8 mouse cellular contexts compared by ENCODE assay signal in genomic region chr8:11497017-11497990, GRCm38 (mm10). TPM values are rescaled to one million over a fixed set of nuclear protein-coding genes. Genes with fewer than 3 reads are reported as not detected.
DNase-seq lines count a peak whose midpoint lies in the region; ATAC-seq lines count a peak whose summit lies in the region.

Gene Naxd, plus strand, starts transcription at chr8:11497506.

- 4% methylated on average over 50 of the region's 73 CpGs for WGBS in embryonic facial prominence, embryonic 14.5 days

- 0 out of 2 replicates have a peak, but pooled peaks cover 2% of the 10 kb centered on the region for H3K36me3 ChIP-seq in embryonic facial prominence, embryonic 14.5 days (ENCODE audit: control insufficient read depth, insufficient read depth, low read length)

- H3K9me3 ChIP-seq in embryonic facial prominence, embryonic 14.5 days (ENCODE audit: control insufficient read depth, low read length), result no peaks in the 10 kb centered on the region

- H3K4me3 ChIP-seq in embryonic facial prominence, embryonic 14.5 days (ENCODE audit: low read depth, low read length), result peak within 1 kb of the TSS; percentile 89

- H3K4me2 ChIP-seq in embryonic facial prominence, embryonic 14.5 days (ENCODE audit: low read depth, low read length), result peak within 1 kb of the TSS; percentile 75

- peaks cover 15% of the 10 kb centered on the region for H3K4me1 ChIP-seq in embryonic facial prominence, embryonic 14.5 days (ENCODE audit: control insufficient read depth, insufficient read depth, low read length)

- peak within 1 kb of the TSS; percentile 86 for H3K9ac ChIP-seq in embryonic facial prominence, embryonic 14.5 days (ENCODE audit: low read depth, low read length)

- peak within 1 kb of the TSS; percentile 59 for H3K27ac ChIP-seq in embryonic facial prominence, embryonic 14.5 days (replicated peaks; ENCODE audit: low read depth, low read length)

- no peaks in the 10 kb centered on the region for H3K27me3 ChIP-seq in embryonic facial prominence, embryonic 14.5 days (replicated peaks; ENCODE audit: control insufficient read depth, insufficient read depth, low read length)

- peak; percentile 98 for ATAC-seq in embryonic facial prominence, embryonic 14.5 days (ENCODE audit: low read depth)
- ATAC-seq in monocyte, adult 5-6 weeks (replicated peaks; ENCODE audit: insufficient number of reproducible peaks, low FRiP score, low TSS enrichment, poor library complexity, severe bottlenecking), result peak; percentile 96

- DNase-seq in 416B (ENCODE audit: low read depth) (peak; percentile 90), liver (peak; percentile 92)
- DNase-seq in adrenal gland, postnatal 4 days (ENCODE audit: low spot score in 2 of 2), result peak; percentile 62 to 80
- peak; percentile 97 for DNase-seq in embryonic facial prominence, embryonic 14.5 days (ENCODE audit: low spot score)
- peak; percentile 88 for DNase-seq in heart, adult 8-10 months (ENCODE audit: low spot score)
- DNase-seq in kidney, adult 9 months, result peak; percentile 92
- DNase-seq in spleen, postnatal 4 days (ENCODE audit: low spot score in 2 of 2), result peak; percentile 85 to 93

RNA-seq across cellular contexts. Expression of gene Naxd, which starts in this region (rescaled TPM):
- total RNA-seq in adrenal gland, postnatal 4 days (2021), result 10 to 100 TPM; 74.2 to 77.2 TPM
- polyA plus RNA-seq in embryonic facial prominence, embryonic 14.5 days (2014; fragmentation: Nextera tagmentation; extraction: Ambion mirVana), result 95.1 and 103 TPM in 2 replicates
- total RNA-seq in heart, adult 8-10 months (2022), result 10 to 100 TPM; 30.7 to 35.3 (median 32.1) TPM
- total RNA-seq in monocyte, adult 5-6 weeks (2017), result 27.9 to 51.1 TPM (median 46.4 TPM) in 3 replicates

Comparison
In these comparisons a context has a peak if more than half of its experiments do, and no peak if none do; other contexts are left out.
1. Peak in every context shown above with its lines: DNase-seq, ATAC-seq, H3K4me3 ChIP-seq and H3K27ac ChIP-seq.